Mouse (Mus musculus) brain, embryonic 14.5 days (tissue): ENCODE results near the gene Tubg2.

Source experiments
- CTCF ChIP-seq: fragments of 200-500 bp; IDR thresholded peaks from 2 replicates; pipeline ENCODE4 v1.5.1; 2012; ENCODE audit warnings: inconsistent platforms, mild to moderate bottlenecking, moderate library complexity, borderline replicate concordance; ENCODE audit not compliant: insufficient read depth, insufficient read length; ENCODE audit errors: extremely low read depth
- POLR2A ChIP-seq: fragments of 200-500 bp; IDR thresholded peaks from 2 replicates; pipeline ENCODE4 v1.6.1; 2012; ENCODE audit warnings: mild to moderate bottlenecking, inconsistent platforms, borderline replicate concordance; ENCODE audit not compliant: poor library complexity, insufficient read depth, insufficient read length, severe bottlenecking; ENCODE audit errors: extremely low read depth

GRCm38 (mm10) chr11:101167211-101167962, 11.7 kb downstream of the Tubg2 start:
- TF ChIP-seq CTCF (no peak), POLR2A (no peak)
